In the genomic region with DNA sequence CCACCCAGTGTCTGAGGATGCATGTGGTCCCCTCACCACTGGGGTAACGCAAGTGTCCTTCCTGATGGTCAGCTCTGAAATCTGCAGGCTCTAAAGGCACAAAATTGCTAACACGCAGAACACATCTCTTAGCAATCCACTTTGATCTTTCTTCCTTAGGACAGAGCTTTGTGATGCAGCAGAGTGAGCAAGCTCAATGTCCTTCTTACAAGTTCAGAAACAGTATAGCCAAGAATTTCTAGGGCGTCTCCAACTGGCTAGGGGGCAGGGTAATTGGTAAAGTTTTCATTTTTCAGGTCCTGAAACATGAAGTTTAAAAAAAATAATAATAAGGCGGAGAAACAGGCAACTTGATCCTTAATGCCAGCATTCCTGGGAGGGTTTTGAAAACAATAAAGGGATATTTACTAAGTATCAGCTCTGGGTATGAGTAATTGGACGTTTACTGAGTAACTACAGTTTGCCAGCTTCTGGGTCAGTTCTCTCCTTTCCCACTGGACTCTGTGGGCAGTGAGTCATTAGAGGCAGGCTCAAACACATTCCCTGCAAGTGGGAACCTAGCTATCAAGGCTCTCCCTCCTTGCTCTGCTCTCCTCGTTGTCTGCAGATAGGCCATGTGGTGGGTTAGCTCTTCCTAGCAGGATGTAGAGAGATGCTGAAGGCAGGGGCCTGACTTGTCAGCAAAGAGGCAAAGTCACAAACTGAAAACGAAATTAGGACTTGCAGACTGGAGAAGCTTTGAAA, we compare ENCODE assay signal across 17 mouse cellular contexts.
DNase-seq lines count a peak whose midpoint lies in the region; ATAC-seq and TF ChIP-seq lines count a peak whose summit lies in the region.
"Had no signal": no experiment of that assay in that cellular context is flagged by ENCODE, and none has a peak within 500 bp of the region (broad histone marks: within the 10 kb centered on the region; RNA-seq: fewer than 3 reads in every experiment).

No protein-coding gene starts in this region.

- WGBS in lung, postnatal 0 days, result 66% methylated on average over 7 of the region's 7 CpGs
- 69% methylated on average over 7 of the region's 7 CpGs for WGBS in lung, adult 2 months
- WGBS in midbrain, embryonic 11.5 days, result 72% methylated on average over 7 of the region's 7 CpGs

- no peak overlapping the region for H3K4me3 ChIP-seq in lung, postnatal 0 days (ENCODE audit: low read depth, low read length)
- H3K4me3 ChIP-seq in lung, adult 2 months (replicated peaks; ENCODE audit: extremely low read depth, low read depth, low read length), result no peak overlapping the region
- H3K4me3 ChIP-seq in midbrain, embryonic 11.5 days (ENCODE audit: low read depth, low read length), result no peak overlapping the region
- H3K4me3 ChIP-seq: embryonic facial prominence, embryonic 15.5 days; hindbrain, embryonic 10.5 days; liver, embryonic 13.5 days had no signal

- no peak overlapping the region for H3K4me2 ChIP-seq in lung, postnatal 0 days (replicated peaks; ENCODE audit: low read depth, low read length)
- no peak overlapping the region for H3K4me2 ChIP-seq in midbrain, embryonic 11.5 days
- H3K4me2 ChIP-seq: embryonic facial prominence, embryonic 15.5 days; liver, embryonic 13.5 days had no signal

- no peaks in the 10 kb centered on the region for H3K27me3 ChIP-seq in lung, postnatal 0 days (replicated peaks; ENCODE audit: insufficient read depth, low read length)
- no peaks in the 10 kb centered on the region for H3K27me3 ChIP-seq in midbrain, embryonic 11.5 days (ENCODE audit: control insufficient read depth, insufficient read depth, low read length)
- H3K27me3 ChIP-seq: embryonic facial prominence, embryonic 15.5 days; liver, embryonic 13.5 days had no signal

- ATAC-seq in lung, postnatal 0 days, result 0 out of 2 replicates have a peak, but pooled peaks have one; percentile 19
- ATAC-seq in midbrain, embryonic 11.5 days (ENCODE audit: low FRiP score), result no peak
- ATAC-seq: forebrain, embryonic 14.5 days had no signal

- no peak for TF ChIP-seq POLR2A in lung, adult 2 months (IDR thresholded peaks at IDR 0.05; ENCODE audit: borderline replicate concordance, extremely low read depth, low read depth, low read length)

- no peak overlapping the region for H3K27ac ChIP-seq in lung, postnatal 0 days (ENCODE audit: low read length)
- H3K27ac ChIP-seq in midbrain, embryonic 11.5 days (ENCODE audit: low read depth, low read length), result no peak overlapping the region
- H3K27ac ChIP-seq: embryonic facial prominence, embryonic 15.5 days; hindbrain, embryonic 10.5 days; liver, embryonic 13.5 days had no signal

- TF ChIP-seq EP300 in lung, postnatal 0 days (IDR thresholded peaks at IDR 0.05), result no peak

- H3K9ac ChIP-seq in lung, postnatal 0 days (replicated peaks; ENCODE audit: low read depth), result no peak overlapping the region
- H3K9ac ChIP-seq in midbrain, embryonic 11.5 days (ENCODE audit: low read length), result no peak overlapping the region
- H3K9ac ChIP-seq: embryonic facial prominence, embryonic 15.5 days; liver, embryonic 13.5 days had no signal

- peak; percentile 27 to 67 for DNase-seq in adrenal gland, adult (ENCODE audit: inconsistent age in 2 of 2, low spot score in 1 of 2)
- DNase-seq in adrenal gland, postnatal 4 days (ENCODE audit: low spot score in 2 of 2), result no peak
- DNase-seq in lung, postnatal 0 days (ENCODE audit: low spot score), result no peak
- DNase-seq in lung, adult 2 months, result no peak
- peak; percentile 28 to 31 for DNase-seq in adrenal gland, postnatal 36 days
- DNase-seq in urinary bladder, postnatal 14 days (ENCODE audit: low spot score), result peak; percentile 83
- DNase-seq in midbrain, embryonic 11.5 days (ENCODE audit: low spot score, missing footprints), result no peak
- no peak for DNase-seq in cerebellum, adult 9-10 months
- DNase-seq: cerebellum, adult 9-11 months; embryo, embryonic 11 days; gastrocnemius, postnatal 25 days; left cerebral cortex, postnatal 4 days; liver, embryonic 13.5 days; midbrain, embryonic 14.5 days had no signal

- H3K36me3 ChIP-seq in lung, postnatal 0 days (ENCODE audit: insufficient read depth, low read length), result no peaks in the 10 kb centered on the region
- H3K36me3 ChIP-seq in midbrain, embryonic 11.5 days (ENCODE audit: control insufficient read depth, insufficient read depth, low read length), result no peaks in the 10 kb centered on the region
- H3K36me3 ChIP-seq: embryonic facial prominence, embryonic 15.5 days; hindbrain, embryonic 10.5 days; liver, embryonic 13.5 days had no signal

- H3K9me3 ChIP-seq in lung, postnatal 0 days (ENCODE audit: low read length), result no peaks in the 10 kb centered on the region
- no peaks in the 10 kb centered on the region for H3K9me3 ChIP-seq in midbrain, embryonic 11.5 days (ENCODE audit: control insufficient read depth, low read length)
- H3K9me3 ChIP-seq: embryonic facial prominence, embryonic 15.5 days; hindbrain, embryonic 10.5 days; liver, embryonic 13.5 days had no signal

- TF ChIP-seq CTCF in lung, postnatal 0 days (IDR thresholded peaks at IDR 0.05), result no peak
- TF ChIP-seq CTCF in lung, adult 2 months (IDR thresholded peaks at IDR 0.05; ENCODE audit: insufficient read depth, low read length), result no peak

- no peaks in the 10 kb centered on the region for H3K4me1 ChIP-seq in lung, postnatal 0 days (ENCODE audit: insufficient read depth, low read depth, low read length)
- no peaks in the 10 kb centered on the region for H3K4me1 ChIP-seq in lung, adult 2 months (ENCODE audit: control insufficient read depth, insufficient read depth, low read length)
- no peaks in the 10 kb centered on the region for H3K4me1 ChIP-seq in midbrain, embryonic 11.5 days (ENCODE audit: control insufficient read depth, insufficient read depth, low read length)
- H3K4me1 ChIP-seq: embryonic facial prominence, embryonic 15.5 days; hindbrain, embryonic 10.5 days; liver, embryonic 13.5 days had no signal

Comparison
In these comparisons a context has a peak if more than half of its experiments do, and no peak if none do; other contexts are left out.
1. DNase-seq: peak in adrenal gland, adult (2 of 2), adrenal gland, postnatal 36 days (2 of 2) and urinary bladder, postnatal 14 days (single experiment); none in adrenal gland, postnatal 4 days (0 of 2), lung, postnatal 0 days (single experiment), lung, adult 2 months (single experiment), midbrain, embryonic 11.5 days (single experiment) and cerebellum, adult 9-10 months (single experiment).